Mouse (Mus musculus) gastrocnemius, adult 2 months (tissue): ENCODE data around the gene Timm10b. TPM values are rescaled to one million over a fixed set of nuclear protein-coding genes. Genes with fewer than 3 reads are reported as not detected.

Experiments
- DNase-seq: peaks from one replicate; pipeline ENCODE4 v3.0.0; 2022
- H3K27ac ChIP-seq: fragments of 200-600 bp; 2 replicates; pipeline ENCODE4 v1.8.1; 2022; ENCODE audit warnings: mild to moderate bottlenecking
- H3K4me3 ChIP-seq: fragments of 200-600 bp; 2 replicates; pipeline ENCODE4 v1.8.1; 2022; ENCODE audit warnings: mild to moderate bottlenecking, moderate library complexity
- CTCF ChIP-seq: fragments of 200-600 bp; IDR thresholded peaks from 2 replicates; pipeline ENCODE4 v1.8.1; 2022; ENCODE audit warnings: antibody characterized with exemption, mild to moderate bottlenecking, moderate library complexity
- intact Hi-C: fragments of 180-260 bp; cut with DNase I; formaldehyde crosslinking; loops from one replicate; pipeline ENCODE4 v1.15.1; 2025
- total RNA-seq, 2 experiments: library from RNA; stranded (reverse); gene quantifications; 2 replicates each; pipeline ENCODE4 v1.2.3; 2021

The Timm10b gene
- total RNA-seq, 2 experiments from 2014 or later: 53.3 to 64.0 TPM

DNA sequence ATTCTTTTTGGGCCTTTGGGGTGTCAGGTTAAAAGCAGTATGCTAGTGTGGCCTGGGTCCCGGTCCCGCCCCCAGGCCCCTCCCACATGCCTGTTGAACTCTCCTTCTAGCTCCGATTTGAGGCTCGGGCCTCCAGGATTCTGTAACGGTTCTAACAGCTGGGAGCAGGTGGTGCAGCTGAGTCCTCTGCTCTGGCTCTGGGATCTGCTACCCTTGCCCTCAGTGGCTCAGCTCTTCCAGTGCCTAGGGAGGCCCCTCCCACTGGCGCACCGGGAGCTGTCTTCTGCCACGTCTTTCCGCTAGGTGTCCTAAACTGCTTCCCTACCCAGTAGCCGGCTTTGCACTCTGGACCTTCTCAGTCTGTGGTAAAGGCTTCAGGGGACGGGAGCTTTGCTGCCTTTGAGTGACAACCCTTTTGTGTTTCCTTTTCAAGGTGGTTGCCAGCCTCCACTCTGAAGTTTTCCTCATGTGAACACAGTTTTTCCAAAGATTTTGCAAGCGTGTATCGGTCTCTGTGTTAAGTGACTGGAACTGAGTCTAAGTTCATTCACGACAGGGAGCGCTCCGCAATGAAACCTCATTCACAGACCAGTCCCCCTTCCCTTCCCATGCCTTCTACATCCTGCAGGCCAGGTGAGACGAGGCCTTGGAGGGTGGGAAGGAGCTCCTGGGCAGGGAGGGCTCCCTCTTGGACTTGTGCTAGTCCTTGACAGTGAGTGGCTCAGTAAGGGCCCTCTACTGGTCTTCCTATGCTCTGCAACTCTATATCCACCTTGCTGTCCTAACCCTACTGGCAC lies 11.0 kb downstream of the Timm10b start, which contains the start of gene Dnhd1:
TSS of gene Dnhd1 (plus strand) at position 189 of the 797 bp plus-strand sequence.
- peak within 1 kb of the TSS; percentile 87 for H3K27ac ChIP-seq
- TF ChIP-seq CTCF: peak; percentile 65

DNA sequence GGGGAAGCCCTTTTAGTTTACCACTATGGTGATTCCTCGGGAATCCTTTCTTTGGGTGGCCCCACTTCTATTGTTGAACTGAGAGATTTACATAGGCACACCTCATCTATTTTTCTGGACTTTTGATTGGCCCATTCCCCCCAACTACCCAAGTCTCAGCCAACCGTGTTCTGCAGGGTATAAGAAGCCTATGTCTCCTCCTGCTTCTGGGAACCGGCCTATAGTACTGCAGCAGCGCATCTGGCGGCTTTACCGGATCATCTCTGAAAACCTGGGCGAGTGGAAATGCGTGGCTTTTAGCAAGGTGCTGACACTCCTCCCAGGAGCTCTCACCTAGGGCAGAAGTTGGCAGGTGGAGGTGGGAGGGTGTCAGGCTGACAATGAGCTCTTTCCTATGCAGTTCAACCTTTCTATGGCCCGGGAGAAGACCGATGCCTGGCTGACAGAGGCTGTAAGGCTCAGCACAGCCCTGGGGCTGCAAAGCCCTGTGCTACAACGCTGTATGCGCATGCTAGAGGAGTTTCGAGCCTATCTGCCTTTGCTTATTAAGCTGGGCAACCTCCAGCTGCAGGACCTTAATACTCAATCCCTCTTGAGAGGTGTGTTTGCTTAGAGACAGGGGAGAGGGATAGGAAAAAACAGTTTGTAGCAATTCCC lies 45.8 kb downstream of the Timm10b start:
- no peak for DNase-seq
- TF ChIP-seq CTCF: no peak
- Histone ChIP-seq H3K4me3 (no peak overlapping the region), H3K27ac (no peak overlapping the region)
- intact Hi-C loops: no loop called here

More for the DNA sequence above, 11.0 kb downstream of the Timm10b start, which contains the start of gene Dnhd1:
- intact Hi-C loops: loop anchor here (5.0 kb wide), 1 partner anchor 161 kb away; the partner anchor contains the start of gene Mrpl17
- H3K4me3 ChIP-seq: peak within 1 kb of the TSS; percentile 74
- DNase-seq: peak; percentile 90

DNA sequence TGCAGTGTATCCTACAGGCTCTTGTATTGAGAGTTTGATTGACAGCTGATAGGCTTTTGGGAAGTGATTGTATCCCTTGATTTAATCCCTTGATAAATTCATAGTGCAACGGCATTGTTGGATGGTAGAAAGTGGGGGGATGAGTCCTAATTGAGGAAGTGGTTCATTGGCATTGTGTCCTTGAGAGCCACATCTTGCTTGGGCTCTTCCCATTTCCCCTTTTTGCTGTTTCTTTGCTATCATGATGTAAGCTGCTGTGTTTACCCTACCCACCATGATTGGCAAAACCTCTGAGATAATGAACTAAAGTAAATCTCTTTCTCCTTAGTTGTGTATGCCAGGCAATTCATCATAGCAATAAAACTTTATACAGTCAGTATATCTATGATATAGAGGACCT lies 51.0 kb downstream of the Timm10b start:
- TF ChIP-seq CTCF: no peak
- H3K27ac ChIP-seq: no peak overlapping the region
- intact Hi-C loops: no loop called here
- H3K4me3 ChIP-seq: no peak overlapping the region
- DNase-seq: no peak

Other genes starting within 250 kb of the Timm10b start
- 10 to 100 TPM in 1 of 2 experiments, 1 to 10 TPM in 1; 9.8 to 10.8 TPM for gene Fam160a2, start 240.0 kb upstream of the Timm10b start, total RNA-seq
- not detected for gene Cnga4, start 235.5 kb upstream of the Timm10b start, total RNA-seq
- gene Cckbr, start 214.3 kb upstream of the Timm10b start, total RNA-seq: not detected
- 10 to 100 TPM in 1 of 2 experiments, 1 to 10 TPM in 1; 7.6 to 12.7 TPM for gene Cavin3, start 157.8 kb upstream of the Timm10b start, total RNA-seq
- gene Smpd1, start 85.7 kb upstream of the Timm10b start, total RNA-seq: 10 to 100 TPM; 53.4 to 56.8 TPM
- gene Apbb1, start 58.4 kb upstream of the Timm10b start, total RNA-seq: 1 to 10 TPM; 7.1 to 7.2 TPM
- gene Hpx, start 39.9 kb upstream of the Timm10b start, total RNA-seq: not detected
- 10 to 100 TPM; 14.7 to 16.4 TPM for gene Trim3, start 6.5 kb upstream of the Timm10b start, total RNA-seq
- gene Arfip2, start 360 bp downstream of the Timm10b start, total RNA-seq: 10 to 100 TPM in 1 of 2 experiments, 1 to 10 TPM in 1; 8.8 to 10.5 TPM
- gene Gm45799, start 496 bp downstream of the Timm10b start, total RNA-seq: 1 to 10 TPM in 1 of 2 experiments, under 1 TPM in 1; 0.64 to 3.4 TPM
- under 1 TPM; 0.36 to 0.59 TPM for gene Dnhd1, start 10.8 kb downstream of the Timm10b start, total RNA-seq
- 10 to 100 TPM; 41.8 to 49.1 TPM for gene Ilk, start 96.5 kb downstream of the Timm10b start, total RNA-seq
- 10 to 100 TPM; 12.2 to 12.3 TPM for gene Rrp8, start 97.3 kb downstream of the Timm10b start, total RNA-seq
- gene Taf10, start 104.3 kb downstream of the Timm10b start, total RNA-seq: 100 to 1,000 TPM in 1 of 2 experiments, 10 to 100 TPM in 1; 78.6 to 100 TPM
- 10 to 100 TPM; 42.3 to 45.8 TPM for gene Tpp1, start 112.2 kb downstream of the Timm10b start, total RNA-seq
- gene Dchs1, start 147.6 kb downstream of the Timm10b start, total RNA-seq: 1 to 10 TPM; 2.1 to 5.0 TPM
- 100 to 1,000 TPM; 108 to 112 TPM for gene Mrpl17, start 171.0 kb downstream of the Timm10b start, total RNA-seq